Mouse (Mus musculus): Measurements from ENCODE around the gene Jak1.

GRCm38 (mm10) chr4:101107122-101107521 lies 158.0 kb downstream of the Jak1 start:
- TF ChIP-seq TAL1 (IDR thresholded peaks at IDR 0.05; ENCODE audit: low read length) (no peak), GATA1 (IDR thresholded peaks at IDR 0.05; ENCODE audit: low read length) (no peak)

Data from erythroblast, embryonic 14.5 days (primary cell).